Mouse (Mus musculus) MN1 (cell line): ENCODE measurements around the gene Vmn1r86.
"Not testable (repeated sequence)": the region's sequence is repeated elsewhere in the genome, so short reads cannot be mapped to it uniquely, and the experiment has no call there.

Experiments
- DNase-seq: peaks from one replicate; pipeline ENCODE4 v3.0.0-alpha.2; 2016; ENCODE audit warnings: low spot score

Vmn1r86 gene

DNA sequence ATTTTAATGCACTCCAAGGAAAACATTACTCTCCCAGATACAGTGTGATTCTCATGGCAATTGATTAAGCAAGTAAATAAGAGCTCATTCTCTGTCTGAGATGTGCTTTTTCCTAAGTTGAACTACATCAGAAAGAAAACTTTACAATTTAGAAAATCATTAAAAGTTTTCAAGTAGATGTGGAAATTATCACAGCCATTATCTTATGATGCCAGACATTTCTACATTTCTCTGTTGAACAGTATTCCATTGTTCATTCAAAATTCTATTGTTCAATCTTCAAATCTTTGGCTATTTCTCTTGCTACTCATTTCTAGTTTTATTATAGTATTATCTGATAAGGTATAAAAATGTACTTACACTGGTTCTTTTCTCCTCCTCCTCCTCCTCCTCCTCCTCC lies at the start of gene Vmn1r86:
Vmn1r86 (minus strand) TSS at position 101 of the 400 bp plus-strand sequence.
- no peak for DNase-seq

GRCm38 (mm10) chr7:13159268-13159667 lies 39.6 kb upstream of the Vmn1r86 start, which contains the start of gene Vmn1r88:
TSS of gene Vmn1r88 (plus strand) at chr7:13159568.
- DNase-seq: no peak

DNA sequence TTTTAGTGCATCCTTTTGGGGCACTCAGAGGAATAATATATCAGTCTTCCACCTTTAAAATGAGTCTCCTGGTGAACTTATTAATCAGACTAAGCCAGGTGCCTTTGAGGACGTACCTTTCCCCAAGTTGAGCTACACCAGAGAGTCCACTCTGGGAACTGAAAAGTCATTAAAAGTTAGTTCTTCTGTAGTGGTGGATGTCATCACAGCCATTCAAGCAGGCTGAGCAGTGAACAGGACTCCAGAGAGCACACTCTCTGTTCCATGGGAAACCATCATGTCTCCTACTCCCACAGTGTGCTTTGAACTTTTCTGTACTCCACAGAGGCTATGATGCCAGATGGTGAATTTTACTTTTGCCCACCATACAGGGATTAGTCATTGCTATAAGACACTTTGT lies 20.3 kb upstream of the Vmn1r86 start, which contains the start of gene Vmn1r87:
Vmn1r87 (minus strand) TSS at position 101 of the 400 bp plus-strand sequence.
- DNase-seq: no peak

- no peak for DNase-seq
Measured at GRCm38 (mm10) chr7:13137340-13137739, 17.6 kb upstream of the Vmn1r86 start.

DNA sequence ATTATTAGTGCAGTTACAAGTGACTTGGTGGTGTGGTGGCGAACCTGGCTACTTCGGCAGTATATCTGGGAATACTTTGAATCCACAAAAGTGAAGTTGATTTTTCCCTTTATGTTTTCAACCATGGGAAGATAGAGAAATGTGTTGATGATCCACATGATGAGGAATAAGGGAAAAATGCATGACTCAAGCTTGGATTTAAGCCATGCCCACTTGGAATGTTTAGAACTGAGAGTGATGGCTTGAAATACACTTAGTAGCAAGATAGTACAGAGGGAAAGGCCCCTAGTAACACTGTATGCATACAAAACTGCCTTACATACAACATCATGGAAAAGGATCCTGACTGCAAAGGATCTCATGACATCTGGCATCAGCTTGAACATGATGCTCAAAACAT lies 12.1 kb upstream of the Vmn1r86 start:
- no peak for DNase-seq

DNA sequence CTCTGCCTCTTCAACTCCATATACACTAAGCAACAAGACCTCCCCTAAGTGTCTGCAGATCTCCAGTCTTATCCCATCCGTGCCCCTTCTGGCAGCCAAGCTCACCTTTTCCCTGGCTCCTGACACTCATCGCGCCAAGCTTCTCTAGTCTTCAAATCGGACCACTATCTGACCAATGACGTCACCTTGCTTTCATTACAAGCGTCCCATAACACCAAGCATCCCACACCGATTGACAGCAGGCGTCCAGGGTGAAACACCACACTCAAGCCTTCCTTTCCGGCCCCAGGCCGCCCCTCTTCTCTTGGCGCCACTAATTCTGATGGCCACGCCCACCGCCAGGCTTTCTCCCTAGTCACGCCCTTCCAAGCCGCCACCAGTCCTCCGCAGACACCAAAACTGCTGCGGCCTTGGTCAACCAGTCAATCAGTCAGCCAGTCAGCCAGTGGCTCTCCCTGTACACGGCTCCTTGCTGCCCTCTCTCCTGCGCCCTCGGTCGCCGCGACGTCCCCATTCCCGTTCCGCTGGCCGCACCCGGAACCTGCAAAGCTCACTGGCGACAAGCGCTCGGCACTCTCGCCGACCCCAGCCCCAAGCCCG lies 3.9 kb upstream of the Vmn1r86 start:
- not testable (repeated sequence) for DNase-seq

DNA sequence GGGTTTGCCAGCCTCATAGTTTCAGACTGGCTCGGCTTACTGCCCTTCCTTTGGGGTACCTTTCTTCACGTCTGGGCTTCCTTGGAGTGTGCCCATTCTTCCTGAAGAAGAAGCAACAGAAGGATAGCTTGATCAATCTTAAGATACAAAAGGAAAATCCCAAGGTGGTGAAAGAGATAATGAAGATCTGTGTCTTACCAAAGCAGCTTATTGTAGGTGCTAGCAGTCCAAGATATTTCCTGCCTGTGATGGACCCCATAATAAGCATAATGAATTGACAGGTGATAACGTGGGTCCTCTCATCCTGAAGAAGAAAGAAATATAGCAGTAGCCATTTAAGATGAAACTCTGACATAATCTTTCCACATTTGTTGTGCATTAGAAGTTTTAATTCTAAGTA lies 24.6 kb downstream of the Vmn1r86 start, which contains the start of gene Vmn1r85:
Vmn1r85 (minus strand) TSS at position 101 of the 400 bp plus-strand sequence.
- no peak for DNase-seq

DNA sequence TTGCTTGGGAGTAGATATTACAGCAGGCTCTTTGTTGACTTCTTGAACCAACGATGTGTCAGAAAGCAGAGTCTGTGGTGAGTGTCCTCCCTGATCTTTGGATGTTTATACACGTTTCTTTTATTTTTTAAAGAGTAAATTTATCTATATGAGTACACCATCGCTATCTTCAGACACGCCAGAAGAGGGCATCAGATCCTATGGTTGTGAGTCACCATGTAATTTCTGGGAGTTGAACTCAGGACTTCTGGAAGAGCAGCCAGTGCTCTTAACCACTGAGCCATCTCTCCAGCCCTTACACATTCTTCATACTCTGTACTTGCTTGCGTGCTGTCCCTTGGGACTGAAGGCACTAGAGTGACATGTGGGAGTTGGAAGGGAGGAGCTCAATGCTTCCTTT lies 47.4 kb downstream of the Vmn1r86 start:
- DNase-seq: no peak

DNA sequence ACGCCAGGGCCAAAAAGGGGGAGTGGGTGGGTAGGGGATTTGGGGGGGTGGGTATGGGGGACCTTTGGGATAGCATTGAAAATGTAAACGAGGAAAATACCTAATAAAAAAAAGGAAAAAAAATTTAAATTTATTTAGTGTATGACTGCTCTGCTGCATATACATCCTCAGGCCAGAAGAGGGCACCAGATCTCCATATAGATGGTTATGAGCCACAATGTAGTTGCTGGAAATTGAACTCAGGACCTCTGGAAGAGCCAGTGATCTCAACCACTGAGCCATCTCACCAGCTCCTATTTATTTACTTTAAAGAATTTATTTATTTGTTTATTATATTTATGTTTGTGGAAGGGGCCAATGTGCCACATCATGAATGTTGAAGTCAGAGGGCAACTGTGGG lies 56.3 kb downstream of the Vmn1r86 start:
- not testable (repeated sequence) for DNase-seq

DNA sequence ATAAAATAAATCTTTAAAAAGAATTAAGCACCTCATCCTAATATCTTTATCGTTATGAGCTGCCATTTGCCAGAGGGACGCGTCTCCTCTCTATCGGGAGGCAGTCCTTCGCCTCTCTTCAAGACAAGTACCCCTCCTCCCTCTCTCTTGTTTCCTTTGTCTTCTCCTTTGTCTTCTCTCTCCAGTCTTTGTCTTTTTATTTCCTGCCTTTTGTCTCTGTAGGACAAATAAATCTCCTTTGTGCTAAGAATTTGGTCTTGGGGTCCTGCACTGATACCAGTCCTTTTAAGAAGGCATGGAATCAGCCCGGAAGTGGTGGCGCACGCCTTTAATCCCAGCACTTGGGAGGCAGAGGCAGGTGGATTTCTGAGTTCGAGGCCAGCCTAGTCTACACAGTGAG lies 60.2 kb downstream of the Vmn1r86 start:
- DNase-seq: no peak

- no peak for DNase-seq
Measured at GRCm38 (mm10) chr7:13056913-13057700, 62.6 kb downstream of the Vmn1r86 start.

DNA sequence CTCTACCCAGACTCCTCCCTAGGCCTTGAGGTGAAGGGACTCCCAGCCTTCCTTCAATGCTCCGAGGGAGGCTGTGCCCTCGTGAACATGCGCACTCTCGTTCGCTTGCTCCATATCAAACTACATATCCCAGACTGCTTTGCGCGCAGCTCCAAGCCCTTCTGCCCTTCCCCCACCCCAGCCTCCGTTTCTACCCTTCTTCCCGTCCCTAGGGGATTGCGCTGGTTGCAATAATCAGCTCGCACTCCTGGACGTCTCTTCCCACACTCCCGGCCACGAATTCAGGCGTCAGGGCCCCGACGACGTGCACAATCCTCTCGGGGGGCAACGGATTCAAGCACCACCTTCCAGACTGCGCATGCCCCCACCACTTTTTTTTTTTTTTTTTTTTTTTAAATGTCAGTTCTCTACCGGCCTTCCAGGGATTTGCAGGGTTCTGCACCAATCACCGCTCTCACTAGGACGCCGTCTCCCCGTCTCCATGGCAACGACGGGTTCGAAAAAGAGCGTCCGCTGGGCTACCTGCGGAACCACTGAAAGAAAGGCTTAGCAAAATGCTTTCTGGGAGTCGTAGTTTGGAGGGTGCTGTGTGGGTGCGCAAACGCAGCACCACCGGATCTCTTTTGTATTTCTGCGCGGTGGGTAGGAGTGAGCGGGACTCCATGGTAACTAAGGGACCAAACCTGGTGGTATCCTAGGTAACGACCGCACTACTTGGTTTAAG lies 65.3 kb downstream of the Vmn1r86 start, which contains the start of gene Mzf1:
Mzf1 (minus strand) TSS at position 478 of the 724 bp plus-strand sequence.
- peak; percentile 96 for DNase-seq

- DNase-seq: no peak
Measured at GRCm38 (mm10) chr7:13053961-13054286, 65.8 kb downstream of the Vmn1r86 start.

DNA sequence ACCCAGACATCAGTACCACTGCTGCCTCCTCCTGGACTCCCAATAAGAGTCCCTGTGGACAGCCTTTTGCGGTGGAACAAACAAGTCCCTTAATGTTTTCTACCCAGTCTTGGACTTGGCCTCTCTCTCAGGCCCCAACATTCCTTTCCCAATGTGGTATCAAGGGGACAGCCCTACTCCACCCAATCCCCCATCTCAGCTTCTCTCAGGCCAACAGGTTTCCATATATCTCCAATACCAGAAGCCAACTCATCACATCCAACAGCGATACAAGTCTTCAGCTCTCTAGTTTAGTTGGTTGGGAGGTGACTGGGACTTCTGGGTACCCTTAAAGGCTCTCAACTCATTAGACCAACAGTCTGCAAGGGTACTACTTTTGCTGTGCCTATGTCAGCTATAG lies 66.2 kb downstream of the Vmn1r86 start:
- DNase-seq: no peak

DNA sequence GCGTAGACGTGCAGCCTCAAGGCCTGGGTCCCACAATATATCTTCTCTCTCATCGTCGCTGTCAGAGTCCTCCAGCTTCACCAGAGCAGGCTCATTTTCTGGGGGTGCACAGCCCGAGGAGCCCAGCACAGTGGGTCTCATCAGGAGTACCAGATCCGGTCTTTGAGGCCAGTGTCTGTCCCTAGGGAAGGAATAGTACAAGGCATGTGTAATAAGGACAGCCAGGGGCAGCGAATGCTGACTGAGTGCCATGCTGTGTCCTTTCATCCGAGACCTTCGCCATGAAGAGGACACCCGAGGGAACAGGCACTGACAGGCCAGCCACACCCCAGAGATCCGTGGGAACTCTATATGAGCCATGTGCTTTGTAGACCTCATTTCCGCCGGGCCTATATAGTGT lies 66.7 kb downstream of the Vmn1r86 start:
- no peak for DNase-seq
